Mouse (Mus musculus) left cerebral cortex, postnatal 4 days (tissue): Measurements from ENCODE around the gene Mmp25. TPM values are rescaled to one million over a fixed set of nuclear protein-coding genes. Genes with fewer than 3 reads are reported as not detected.

Source experiments
- DNase-seq: peaks from one replicate; pipeline ENCODE4 v3.0.0-alpha.2; 2022
- intact Hi-C: fragments of 180-260 bp; cut with DNase I; formaldehyde crosslinking; loops from one replicate; pipeline ENCODE4 v1.15.1; 2025
- total RNA-seq, 2 experiments: library from RNA; stranded (reverse); gene quantifications; 2 replicates each; pipeline ENCODE4 v1.2.3; 2021

The Mmp25 gene
- total RNA-seq, 2 experiments from 2014 or later, result 1.5 TPM

DNA sequence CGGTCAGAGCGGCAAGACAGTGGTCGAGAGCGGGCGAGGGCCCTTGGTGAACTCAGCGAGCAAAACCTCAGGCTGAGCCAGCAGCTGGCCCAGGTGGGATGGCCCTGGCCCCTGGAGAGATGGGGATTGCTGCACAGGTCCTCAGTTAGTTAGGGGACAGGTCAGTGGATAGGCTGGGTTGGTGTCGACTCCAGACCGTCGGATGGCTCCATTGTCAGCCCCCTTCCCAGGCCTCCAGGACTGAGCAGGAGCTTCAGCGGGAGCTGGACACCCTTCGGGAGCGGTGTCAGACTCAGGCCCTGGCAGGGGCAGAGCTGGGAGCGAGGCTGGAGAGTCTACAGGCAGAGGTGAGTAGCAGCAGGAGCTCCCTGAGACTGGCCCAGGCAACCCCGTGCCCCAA lies 20.4 kb upstream of the Mmp25 start:
- intact Hi-C loops, result no loop called here
- DNase-seq, result no peak

DNA sequence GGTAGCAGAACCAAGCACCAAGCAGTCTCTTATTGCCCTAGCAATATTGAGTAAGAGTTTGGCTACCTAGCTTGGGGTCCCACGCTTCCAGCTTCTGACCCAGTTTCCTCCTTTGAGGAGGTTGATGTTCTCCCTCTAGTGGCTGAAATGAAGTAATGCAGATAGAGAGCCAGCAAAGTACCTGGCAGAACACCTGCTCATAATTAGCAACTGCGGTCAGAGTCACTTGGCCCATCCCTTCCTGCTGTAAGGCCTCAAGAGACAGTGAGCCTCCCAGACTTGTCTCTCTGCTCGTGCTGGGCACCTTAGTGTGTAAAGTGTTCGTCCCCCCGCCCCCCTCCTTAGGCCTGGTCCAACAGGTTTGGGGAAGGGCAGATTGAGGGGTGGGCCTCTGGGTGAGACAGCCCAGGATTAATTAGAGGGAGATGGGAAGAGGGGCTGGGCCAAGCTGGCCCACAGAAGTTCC lies 19.5 kb upstream of the Mmp25 start:
- DNase-seq, result no peak
- intact Hi-C loops, result no loop called here

DNA sequence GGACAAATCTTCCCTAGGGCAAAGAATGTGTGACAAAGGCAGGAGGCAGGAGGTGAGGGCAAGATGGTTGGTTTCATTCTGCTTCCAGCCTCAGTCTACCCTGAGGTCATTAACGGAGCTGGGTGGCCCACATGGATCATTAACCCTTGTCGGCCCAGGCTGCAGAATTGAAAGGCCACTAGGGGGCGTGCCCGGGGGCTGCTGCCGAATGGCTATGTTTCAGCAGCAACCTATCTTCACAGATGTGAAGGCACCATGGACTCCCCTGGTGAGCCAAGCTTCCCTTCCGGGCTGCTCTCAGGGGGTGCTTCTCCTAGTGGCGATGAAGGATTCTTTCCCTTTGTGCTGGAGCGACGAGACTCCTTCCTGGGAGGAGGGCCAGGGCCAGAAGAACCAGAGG lies 16.4 kb upstream of the Mmp25 start:
- DNase-seq, result no peak
- intact Hi-C loops, result no loop called here

DNA sequence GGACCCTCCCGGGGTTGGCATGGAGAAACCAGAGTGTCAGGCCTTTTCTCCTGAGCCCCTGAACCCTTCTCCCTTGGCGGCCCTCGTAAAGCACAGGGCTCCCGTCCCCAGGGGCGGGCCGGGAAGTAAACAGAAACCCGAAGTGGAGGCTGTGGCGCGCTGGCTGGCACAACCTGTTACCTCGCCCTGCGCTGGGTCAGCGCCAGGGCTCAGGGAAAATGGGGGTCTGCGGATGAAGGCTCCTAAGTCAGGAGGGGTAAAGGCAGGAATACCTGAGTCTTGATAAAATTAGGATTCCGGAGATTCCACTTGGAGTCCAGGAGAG lies 15.8 kb upstream of the Mmp25 start:
- DNase-seq, result no peak
- intact Hi-C loops, result no loop called here

DNA sequence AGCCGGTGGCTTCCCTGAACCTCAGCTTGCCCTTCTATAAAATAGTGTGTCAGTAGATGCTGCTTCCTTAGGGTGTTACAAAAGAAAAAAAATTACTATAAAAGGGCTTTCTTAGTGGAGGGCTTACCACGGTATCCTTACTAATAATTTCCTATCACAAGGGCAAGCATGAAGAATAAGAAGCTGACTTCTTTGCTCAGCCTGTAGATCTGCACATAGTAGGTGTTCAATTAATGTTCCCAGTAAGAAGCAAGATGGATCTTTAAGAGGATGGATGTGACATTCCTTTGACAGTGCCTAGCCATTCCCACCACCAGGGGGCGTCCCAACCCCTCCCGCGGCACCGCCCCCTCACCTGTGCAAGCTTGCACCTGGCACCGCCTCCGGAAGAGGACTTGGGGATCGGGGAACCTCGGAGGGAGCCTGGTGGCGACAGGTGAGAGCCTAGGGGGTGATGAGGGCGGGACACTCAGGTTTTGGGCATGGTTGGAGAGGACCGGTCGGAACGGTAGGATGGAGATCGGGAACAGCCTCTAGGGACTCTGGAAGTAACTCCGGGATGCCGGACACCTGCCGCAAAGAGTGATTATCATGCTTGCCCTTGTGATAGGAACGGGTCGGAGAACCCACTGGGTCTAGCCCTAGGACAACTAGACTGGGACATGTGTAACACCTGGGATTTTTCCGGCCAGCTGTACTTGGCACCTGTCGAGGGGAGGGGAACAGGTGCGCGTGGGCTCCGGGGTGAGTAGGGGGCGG lies 15.2 kb upstream of the Mmp25 start, which contains the start of gene Bicdl2:
TSS of gene Bicdl2 (plus strand) at position 390 of the 759 bp plus-strand sequence.
- DNase-seq, result no peak

DNA sequence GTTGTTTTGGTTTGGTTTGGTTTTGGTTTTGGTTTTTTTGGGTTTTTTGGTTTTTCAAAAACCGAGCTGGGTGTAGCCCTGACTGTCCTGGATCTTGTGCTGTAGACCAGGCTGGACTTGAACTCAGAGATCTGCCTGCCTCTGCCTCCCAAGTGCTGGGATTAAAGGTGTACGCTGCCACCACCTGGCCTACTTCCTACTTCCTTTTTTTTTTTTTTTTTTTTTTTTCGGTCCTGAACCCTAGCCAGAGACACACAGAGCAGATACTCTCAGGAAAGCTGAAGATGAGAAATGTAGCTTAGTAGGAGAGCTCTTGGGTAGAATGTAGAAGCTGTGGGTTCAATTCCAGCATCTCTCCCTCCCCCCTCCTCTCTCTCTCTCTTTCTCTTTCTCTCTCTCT lies 13.4 kb upstream of the Mmp25 start:
- DNase-seq, result no peak
- intact Hi-C loops, result no loop called here

More for the DNA sequence above, 15.2 kb upstream of the Mmp25 start, which contains the start of gene Bicdl2:
- intact Hi-C loops, result no loop called here

DNA sequence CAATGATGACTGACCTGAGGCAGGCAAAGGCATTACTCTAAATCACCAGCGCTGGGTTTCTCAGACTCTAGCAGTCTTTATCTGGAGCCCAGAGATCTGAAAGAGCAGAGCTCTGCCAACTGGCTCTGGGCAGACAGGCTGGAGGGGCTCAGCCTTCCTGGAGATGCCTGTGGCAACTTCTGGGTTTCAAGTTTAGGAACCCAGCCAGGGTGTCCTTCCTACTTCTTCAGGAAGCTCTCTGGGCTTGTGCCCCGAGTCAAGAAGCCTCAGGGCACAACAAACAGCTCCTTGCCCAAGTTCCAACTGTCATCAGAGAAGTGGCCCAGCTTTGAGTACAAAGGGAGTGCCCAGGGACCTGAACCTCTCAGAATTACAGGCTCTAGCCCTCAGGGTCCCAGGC lies 9.3 kb upstream of the Mmp25 start:
- intact Hi-C loops, result no loop called here
- DNase-seq, result no peak

DNA sequence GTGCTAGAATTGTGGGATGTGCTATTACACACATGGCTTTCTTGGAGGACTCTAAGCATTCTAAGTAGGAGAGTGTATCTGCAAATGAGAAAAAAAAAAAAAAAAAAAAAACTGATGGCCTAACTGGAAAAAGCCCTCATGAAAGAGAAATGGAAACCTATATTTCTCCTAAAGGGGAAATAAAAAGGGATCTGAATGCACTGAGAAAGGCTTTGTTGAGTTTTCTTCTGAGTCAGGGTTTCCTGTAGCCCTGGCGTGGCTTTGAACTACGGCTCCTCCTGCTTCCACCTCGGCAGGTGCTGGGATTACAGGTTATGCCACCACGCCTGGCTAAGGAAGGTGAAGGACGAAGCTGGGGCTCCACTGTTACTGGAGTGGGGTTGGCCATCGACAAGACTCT lies 8.9 kb upstream of the Mmp25 start:
- intact Hi-C loops, result no loop called here
- no peak for DNase-seq

DNA sequence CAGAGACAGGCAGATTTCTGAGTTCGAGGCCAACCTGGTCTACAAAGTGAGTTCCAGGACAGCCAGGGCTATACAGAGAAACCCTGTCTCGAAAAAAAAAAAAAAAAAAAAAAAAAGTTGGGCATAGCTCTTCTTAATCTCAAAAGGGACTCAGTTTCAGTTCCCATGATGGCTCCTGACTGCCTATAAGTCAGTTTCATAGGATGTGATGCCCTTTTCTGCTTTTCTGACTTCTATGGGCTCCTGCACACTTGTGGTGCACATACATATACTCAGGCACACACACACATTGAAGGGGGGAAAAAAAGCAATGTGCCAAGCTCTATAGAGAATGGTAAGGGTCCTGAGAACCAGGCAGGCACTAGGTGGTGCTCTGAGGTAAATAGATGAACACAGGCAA lies 8.2 kb upstream of the Mmp25 start:
- DNase-seq, result no peak
- intact Hi-C loops, result no loop called here

DNA sequence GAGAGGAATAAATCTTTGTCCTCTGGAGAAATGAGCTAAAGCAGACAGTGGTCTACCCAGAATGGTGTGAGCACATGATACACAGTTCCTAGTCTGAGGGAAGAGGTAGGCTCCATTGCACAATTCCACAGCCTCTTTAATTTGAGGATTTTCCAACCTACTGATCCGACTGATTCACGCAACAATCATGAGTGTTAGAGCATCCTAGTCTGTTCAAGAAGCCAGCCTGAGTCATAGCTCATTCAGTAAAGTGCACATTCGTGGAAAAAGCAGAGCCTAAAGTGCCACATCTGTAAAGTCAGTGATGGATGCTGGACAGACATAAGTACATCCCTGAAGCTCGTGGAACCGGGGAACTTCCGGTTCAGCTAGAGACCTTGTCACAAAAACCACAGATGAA lies 6.3 kb upstream of the Mmp25 start:
- DNase-seq, result no peak
- intact Hi-C loops, result no loop called here

DNA sequence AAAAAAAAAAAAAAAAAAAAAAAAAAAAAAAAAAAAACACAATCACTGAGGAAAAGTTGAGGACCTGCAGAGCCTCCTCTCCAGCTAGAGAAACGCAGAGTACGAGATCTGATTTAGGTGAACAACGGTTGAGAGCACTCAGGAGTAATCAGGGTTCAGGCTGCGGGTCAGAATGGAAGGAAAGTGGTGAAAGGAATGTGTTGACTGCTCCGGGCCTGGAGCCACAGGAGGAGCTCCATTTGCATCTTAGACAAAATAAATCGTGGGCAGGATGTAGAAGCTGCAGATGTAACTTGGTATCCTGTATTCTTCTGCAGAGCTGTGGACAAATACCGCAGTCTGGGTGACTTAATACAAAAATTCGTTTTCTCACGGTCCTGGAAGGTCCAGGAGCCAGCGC lies 817 bp upstream of the Mmp25 start:
- no peak for DNase-seq
- intact Hi-C loops, result no loop called here

DNA sequence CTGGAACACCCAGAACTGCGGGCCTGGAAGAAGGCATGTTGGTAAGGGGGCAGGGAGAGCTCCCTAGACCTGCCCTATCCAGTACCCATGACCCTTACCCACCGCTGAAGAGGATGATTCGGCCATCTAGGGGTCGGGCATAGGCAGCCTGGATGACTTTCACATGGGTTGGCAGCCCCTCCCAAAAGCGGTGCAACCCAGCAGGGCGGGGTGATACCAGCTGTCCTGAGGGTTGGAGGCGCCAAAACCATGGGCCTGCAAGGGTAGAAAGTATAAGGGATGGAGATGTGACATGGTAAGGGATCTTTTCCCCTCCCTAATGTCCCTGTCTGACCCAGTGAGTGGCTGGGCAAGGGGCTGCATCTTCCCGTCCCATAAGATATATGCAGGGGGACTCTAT lies 13.8 kb downstream of the Mmp25 start:
- DNase-seq, result peak; percentile 22
- intact Hi-C loops, result no loop called here

DNA sequence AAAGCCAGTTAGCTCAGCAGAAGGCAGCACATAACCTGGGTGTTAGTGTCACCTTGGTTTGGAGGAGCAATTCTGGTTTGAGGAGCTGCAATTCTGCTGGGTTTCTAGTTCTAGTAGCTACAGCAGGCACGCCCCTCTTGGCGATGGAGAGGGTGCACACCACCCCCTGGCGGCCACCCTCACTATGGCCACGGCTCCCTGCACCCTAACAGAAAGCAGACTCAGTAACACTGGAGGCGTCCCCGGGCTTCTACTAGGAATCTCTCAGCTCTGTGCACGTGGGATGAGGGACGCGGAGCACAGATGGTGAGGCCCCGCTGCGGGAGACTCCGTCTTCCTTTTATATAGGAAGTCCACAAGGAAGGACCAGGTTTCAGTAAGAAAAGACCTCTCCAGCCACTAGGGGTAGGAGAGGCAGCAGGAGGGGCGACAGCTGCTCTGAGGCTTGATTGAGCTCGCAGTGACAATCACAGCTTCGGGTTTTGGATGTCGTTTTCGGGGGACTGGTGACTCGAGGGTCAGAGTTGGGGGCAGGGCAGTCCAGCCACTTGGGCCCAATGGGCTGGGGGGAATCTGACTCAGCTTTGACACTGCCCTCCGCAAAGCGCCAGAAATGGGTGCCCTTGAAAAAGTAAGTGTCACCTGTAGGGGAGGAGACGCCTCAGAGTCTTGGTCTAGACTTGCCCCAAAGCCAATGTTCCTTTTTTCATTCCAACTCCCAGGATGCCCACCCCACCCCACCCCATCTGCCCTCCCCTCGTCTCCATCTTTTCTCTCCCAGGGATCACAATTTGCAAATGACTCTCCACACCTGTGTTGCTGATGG lies 14.7 kb downstream of the Mmp25 start:
- DNase-seq, result peak; percentile 83
- intact Hi-C loops, result no loop called here

DNA sequence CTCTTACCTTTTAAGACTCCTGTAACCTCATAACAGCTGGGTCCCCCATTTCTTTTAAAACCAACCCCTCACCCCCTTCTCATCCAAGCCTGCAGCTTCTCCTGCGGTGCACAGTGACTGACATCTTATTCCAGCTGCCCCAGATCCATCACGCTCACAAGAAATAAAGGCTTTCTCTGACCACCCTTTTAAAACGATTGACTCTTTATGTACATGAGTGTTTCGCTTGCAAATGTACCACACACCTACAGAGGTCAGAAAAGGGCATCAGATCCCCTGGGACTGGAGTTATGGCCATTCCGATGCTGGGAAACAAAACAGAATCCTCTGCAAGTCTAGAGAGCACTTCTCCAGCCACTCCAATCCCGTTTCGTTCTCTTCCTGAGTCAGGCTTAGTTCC lies 17.3 kb downstream of the Mmp25 start:
- intact Hi-C loops, result no loop called here
- no peak for DNase-seq

DNA sequence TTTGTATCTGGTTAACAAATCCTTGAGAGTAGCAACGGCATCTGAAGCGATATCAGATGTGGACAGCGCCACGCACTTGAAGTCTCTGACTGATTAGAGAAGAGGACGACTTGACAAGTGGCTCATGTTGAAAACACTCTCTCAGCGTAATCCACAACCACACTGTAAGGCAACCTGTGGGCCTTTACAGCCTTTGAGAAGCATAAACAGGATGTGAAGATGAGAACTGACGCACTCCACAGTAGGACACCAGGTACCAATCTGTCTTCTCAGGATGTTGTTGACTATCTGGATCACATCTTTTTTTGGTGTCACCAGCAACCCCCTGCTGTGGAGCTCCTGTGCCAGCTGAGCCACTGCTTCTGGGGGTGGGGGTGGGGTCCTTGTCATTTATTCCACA lies 24.7 kb downstream of the Mmp25 start:
- intact Hi-C loops, result no loop called here
- DNase-seq, result no peak

DNA sequence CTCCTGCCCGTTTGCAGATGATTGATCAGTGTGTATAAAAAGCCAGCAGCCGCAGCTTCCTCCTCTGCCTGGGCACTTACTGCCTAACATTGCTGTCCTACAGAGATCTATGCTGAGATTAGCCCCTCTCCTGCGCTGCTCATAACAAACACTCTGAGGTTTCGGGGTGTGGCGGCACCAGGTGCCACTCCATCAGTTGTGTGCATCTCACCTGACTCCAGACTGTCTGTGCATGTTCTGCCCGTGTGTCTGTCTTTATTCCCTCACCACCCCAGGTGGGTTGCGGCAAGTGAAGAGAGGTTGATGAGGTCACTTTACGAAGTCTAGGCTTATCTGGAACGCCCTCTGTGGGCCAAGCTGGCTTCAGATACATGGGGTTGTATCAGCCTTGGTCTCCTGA lies 28.0 kb downstream of the Mmp25 start:
- intact Hi-C loops, result no loop called here
- DNase-seq, result no peak

DNA sequence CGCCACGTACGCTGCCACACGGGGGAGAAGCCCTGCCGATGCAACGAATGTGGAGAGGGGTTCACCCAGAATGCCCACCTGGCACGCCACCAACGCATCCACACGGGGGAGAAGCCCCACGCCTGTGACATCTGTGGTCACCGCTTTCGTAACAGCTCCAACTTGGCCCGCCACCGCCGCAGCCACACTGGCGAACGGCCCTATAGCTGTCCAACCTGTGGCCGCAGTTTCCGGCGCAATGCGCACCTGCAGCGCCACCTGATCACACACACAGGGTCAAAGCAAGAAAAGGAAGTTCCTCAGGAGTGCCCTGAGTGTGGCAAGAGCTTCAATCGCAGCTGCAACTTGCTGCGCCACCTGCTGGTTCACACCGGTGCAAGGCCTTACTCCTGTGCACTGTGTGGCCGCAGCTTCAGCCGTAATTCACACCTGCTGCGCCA lies 34.7 kb downstream of the Mmp25 start:
- peak; percentile 62 for DNase-seq
- intact Hi-C loops, result no loop called here

DNA sequence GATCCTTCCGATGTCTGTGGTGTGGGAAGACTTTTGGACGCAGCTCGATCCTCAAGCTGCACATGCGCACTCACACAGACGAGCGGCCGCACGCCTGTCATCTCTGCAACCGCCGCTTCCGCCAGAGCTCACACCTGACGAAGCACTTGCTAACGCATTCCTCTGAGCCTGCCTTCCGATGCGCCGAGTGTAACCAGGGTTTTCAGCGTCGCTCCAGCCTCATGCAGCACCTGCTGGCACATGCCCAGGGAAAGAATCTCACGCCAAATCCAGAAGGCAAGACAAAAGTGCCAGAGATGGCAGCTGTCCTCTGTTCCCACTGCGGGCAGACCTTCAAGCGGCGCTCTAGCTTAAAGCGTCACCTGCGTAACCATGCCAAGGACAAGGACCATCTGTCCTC lies 35.5 kb downstream of the Mmp25 start:
- intact Hi-C loops, result no loop called here
- peak; percentile 83 for DNase-seq

DNA sequence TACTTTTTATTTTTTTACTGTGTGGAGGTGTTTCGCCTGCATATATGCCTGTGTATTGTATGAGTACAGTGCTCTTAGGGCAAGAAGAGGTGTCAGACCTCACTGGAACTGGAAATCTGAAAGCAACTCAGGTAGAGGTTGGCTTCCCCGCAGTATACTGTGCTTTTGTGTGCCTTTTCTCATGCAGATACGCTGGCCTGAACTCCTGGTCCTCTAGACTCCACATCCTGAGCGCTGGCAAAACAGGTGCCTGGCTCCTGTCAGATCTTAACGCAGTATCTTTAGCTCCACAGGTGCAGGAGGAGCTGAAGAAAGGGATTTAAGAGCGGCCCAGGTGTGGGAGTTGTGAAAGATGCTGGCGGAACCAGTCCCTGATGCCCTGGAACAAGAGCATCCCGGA lies 39.9 kb downstream of the Mmp25 start:
- no peak for DNase-seq
- intact Hi-C loops, result no loop called here

DNA sequence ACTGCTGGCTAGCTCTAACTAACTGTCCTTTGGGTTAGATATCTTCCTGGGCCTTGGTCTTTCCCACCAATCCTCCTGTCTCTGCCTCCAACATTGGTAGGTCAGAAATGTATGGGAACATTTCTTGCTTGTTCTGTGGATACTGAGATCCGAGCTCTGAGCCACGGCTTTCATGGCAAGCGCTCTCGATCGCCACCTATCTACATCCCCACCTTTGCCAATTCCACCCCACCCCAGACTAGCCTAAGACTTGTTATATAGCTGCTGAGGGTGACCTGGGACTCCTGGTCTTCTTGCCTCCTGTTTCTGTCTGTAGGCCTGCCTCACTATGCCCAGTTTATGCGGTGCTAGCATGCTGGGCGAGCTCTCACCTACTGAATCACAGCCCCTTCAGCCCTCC lies 40.7 kb downstream of the Mmp25 start:
- DNase-seq, result no peak
- intact Hi-C loops, result no loop called here

DNA sequence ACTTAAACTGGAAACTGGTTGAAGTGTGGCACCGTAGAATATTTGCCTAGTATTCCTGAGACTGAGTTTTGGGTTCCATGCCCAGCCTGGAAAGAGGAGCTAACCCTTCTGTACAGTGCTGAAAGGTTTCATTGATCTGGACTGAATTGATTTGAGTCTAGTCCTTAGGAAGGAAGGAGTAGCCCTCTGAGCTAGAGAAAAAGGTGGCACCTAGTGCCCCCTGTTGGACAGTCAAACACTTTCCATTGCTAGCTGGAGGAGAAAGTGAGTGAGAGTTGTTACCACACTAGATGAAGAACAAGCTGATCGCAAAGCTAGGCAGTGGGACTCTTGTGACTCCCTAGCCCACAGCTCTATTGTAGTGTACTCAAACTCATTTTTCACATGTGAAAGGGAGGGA lies 41.5 kb downstream of the Mmp25 start:
- DNase-seq, result peak; percentile 18

DNA sequence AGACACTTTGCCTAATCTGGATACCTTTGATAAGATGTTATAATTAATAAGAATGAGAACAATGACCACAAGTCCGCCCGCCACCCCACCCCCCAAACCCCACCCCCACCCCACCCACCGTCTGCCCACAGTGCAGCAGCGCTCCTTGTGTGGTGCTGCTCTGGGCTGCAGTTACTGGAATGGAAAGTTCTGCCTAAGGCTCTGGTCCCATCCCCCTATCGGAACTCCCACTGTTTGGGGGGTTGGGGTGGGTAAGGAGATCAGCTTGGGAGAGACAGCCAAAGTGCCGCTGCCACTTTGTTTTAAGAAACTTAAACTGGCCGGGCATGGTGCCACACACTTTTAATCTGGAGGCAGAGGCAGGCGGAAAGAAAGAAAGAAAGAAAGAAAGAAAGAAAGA lies 42.0 kb downstream of the Mmp25 start:
- DNase-seq, result no peak
- intact Hi-C loops, result no loop called here

More for the DNA sequence above, 41.5 kb downstream of the Mmp25 start:
- intact Hi-C loops, result no loop called here
